In the genomic region with DNA sequence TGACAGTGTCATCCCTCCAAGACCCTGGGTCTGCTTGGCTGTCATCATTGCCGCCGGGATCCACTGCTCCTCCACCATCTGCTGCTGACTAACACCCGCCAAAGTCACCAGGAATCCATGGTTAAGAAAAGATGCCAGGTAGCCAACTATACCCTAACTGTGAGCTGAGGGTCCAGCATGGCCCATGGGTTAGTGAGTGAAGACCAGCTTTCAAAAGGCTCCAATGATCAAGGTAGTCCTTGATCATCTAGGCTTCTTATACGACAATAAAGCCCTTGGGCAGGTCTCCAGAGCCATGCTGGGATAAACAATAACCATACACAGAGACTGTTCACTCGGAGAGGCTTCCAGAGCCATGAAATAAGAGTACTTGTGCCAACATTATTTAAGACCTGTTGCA, we compare ENCODE assay signal across 21 mouse cellular contexts. TPM values are rescaled to one million over a fixed set of nuclear protein-coding genes. Genes with fewer than 3 reads are reported as not detected.
A peak's percentile ranks its signal among the peaks of the same experiment; 100 is the strongest.
DNase-seq lines count a peak whose midpoint lies in the region; ATAC-seq lines count a peak whose summit lies in the region.
"Had no signal": no experiment of that assay in that cellular context is flagged by ENCODE, and none has a peak within 500 bp of the region (broad histone marks: within the 10 kb centered on the region; RNA-seq: fewer than 3 reads in every experiment).

No protein-coding gene starts in this region.

- H3K4me2 ChIP-seq in midbrain, embryonic 13.5 days (replicated peaks), result no peak overlapping the region
- H3K4me2 ChIP-seq: embryonic facial prominence, embryonic 15.5 days; heart, embryonic 11.5 days; heart, embryonic 15.5 days; hindbrain, embryonic 13.5 days had no signal

- H3K27me3 ChIP-seq in midbrain, embryonic 13.5 days, result no peaks in the 10 kb centered on the region
- H3K27me3 ChIP-seq: embryonic facial prominence, embryonic 15.5 days; heart, embryonic 15.5 days; hindbrain, embryonic 13.5 days had no signal

- ATAC-seq in midbrain, embryonic 13.5 days, result no peak
- ATAC-seq: forebrain, embryonic 14.5 days; hindbrain, postnatal 0 days had no signal

- peaks cover 66% of the 10 kb centered on the region for H3K36me3 ChIP-seq in midbrain, embryonic 13.5 days

- H3K4me3 ChIP-seq in midbrain, embryonic 13.5 days (replicated peaks), result no peak overlapping the region
- H3K4me3 ChIP-seq: embryonic facial prominence, embryonic 15.5 days; erythroblast, embryonic 14.5 days; forebrain, embryonic 10.5 days; heart, adult 2 months; heart, embryonic 15.5 days; hindbrain, embryonic 13.5 days had no signal

- no peaks in the 10 kb centered on the region for H3K9me3 ChIP-seq in midbrain, embryonic 13.5 days
- H3K9me3 ChIP-seq: embryonic facial prominence, embryonic 15.5 days; forebrain, embryonic 10.5 days; heart, embryonic 15.5 days; hindbrain, embryonic 13.5 days had no signal

- H3K4me1 ChIP-seq in midbrain, embryonic 13.5 days (replicated peaks), result no peaks in the 10 kb centered on the region
- H3K4me1 ChIP-seq: embryonic facial prominence, embryonic 15.5 days; hindbrain, embryonic 13.5 days had no signal

- 97% methylated on average over 5 of the region's 5 CpGs for WGBS in midbrain, embryonic 13.5 days

- no peak overlapping the region for H3K27ac ChIP-seq in midbrain, embryonic 13.5 days
- H3K27ac ChIP-seq: embryonic facial prominence, embryonic 15.5 days; forebrain, embryonic 10.5 days; heart, adult 2 months; heart, embryonic 15.5 days; hindbrain, embryonic 13.5 days; hindbrain, postnatal 0 days had no signal

- DNase-seq in adipocyte (ENCODE audit: low spot score), result peak; percentile 17
- peak; percentile 67 for DNase-seq in brain, adult 2 months (ENCODE audit: low read depth, low spot score)
- DNase-seq in cerebellum, adult 9-10 months, result peak; percentile 69
- peak; percentile 55 for DNase-seq in cerebellum, postnatal 25 days
- no peak for DNase-seq in layer of hippocampus, adult 18-20 months (ENCODE audit: low spot score in 2 of 2)
- DNase-seq: adrenal gland, adult 8-10 months; adrenal gland, postnatal 36 days; embryo, embryonic 11 days; gastrocnemius, postnatal 10 days; heart, adult 2 months; heart, postnatal 14 days; kidney, adult 2 months had no signal

- H3K9ac ChIP-seq in midbrain, embryonic 13.5 days (replicated peaks), result no peak overlapping the region
- H3K9ac ChIP-seq: embryonic facial prominence, embryonic 15.5 days; heart, embryonic 15.5 days; hindbrain, embryonic 13.5 days had no signal

RNA-seq across cellular contexts. Expression of gene Ttc7b, which starts 22.6 kb away (rescaled TPM):
- 100 to 1,000 TPM; 168 to 176 TPM for total RNA-seq in layer of hippocampus, adult 18-20 months (2021)
- polyA plus RNA-seq in midbrain, embryonic 13.5 days (2015; fragmentation: Nextera tagmentation; extraction: Ambion mirVana), result 5.0 and 6.3 TPM in 2 replicates

Comparison
In these comparisons a context has a peak if more than half of its experiments do, and no peak if none do; other contexts are left out.
1. DNase-seq: peak in adipocyte (single experiment), brain, adult 2 months (single experiment), cerebellum, adult 9-10 months (single experiment) and cerebellum, postnatal 25 days (2 of 2); none in layer of hippocampus, adult 18-20 months (0 of 2).